10 mouse cellular contexts compared by ENCODE assay signal in genomic region chrX:99853834-99854233, GRCm38 (mm10). TPM values are rescaled to one million over a fixed set of nuclear protein-coding genes. Genes with fewer than 3 reads are reported as not detected.
DNase-seq lines count a peak whose midpoint lies in the region; ATAC-seq and TF ChIP-seq lines count a peak whose summit lies in the region.
"Had no signal": no experiment of that assay in that cellular context is flagged by ENCODE, and none has a peak within 500 bp of the region (broad histone marks: within the 10 kb centered on the region; RNA-seq: fewer than 3 reads in every experiment).

No protein-coding gene starts in this region.

- peak overlapping the region; percentile 54; the same call in 1 of the 2 replicates for H3K4me2 ChIP-seq in lung, embryonic 16.5 days (ENCODE audit: low read depth, low read length)
- peak overlapping the region; percentile 57 for H3K4me2 ChIP-seq in limb, embryonic 13.5 days (replicated peaks)
- H3K4me2 ChIP-seq in stomach, postnatal 0 days (replicated peaks; ENCODE audit: low read depth), result peak overlapping the region; percentile 51; the same call in 1 of the 2 replicates

- ATAC-seq in lung, embryonic 16.5 days (ENCODE audit: low read depth), result no peak
- no peak for ATAC-seq in limb, embryonic 13.5 days (ENCODE audit: low FRiP score, low read depth)
- ATAC-seq in stomach, postnatal 0 days (ENCODE audit: low FRiP score, low TSS enrichment), result no peak
- ATAC-seq: inflammation-experienced regulatory T-cells, adult 6 months had no signal

- peak; percentile 47 to 51 for DNase-seq in cerebellum, postnatal 10 days
- DNase-seq in cerebellum, postnatal 36 days, result no peak
- no peak for DNase-seq in lung, postnatal 25 days (ENCODE audit: low spot score)
- DNase-seq in stomach, postnatal 0 days (ENCODE audit: low spot score), result no peak
- DNase-seq in layer of hippocampus, adult 8-10 months (ENCODE audit: low spot score in 2 of 2), result no peak
- DNase-seq in adrenal gland, postnatal 14 days, result no peak

- no peak for TF ChIP-seq EP300 in stomach, postnatal 0 days (optimal IDR thresholded peaks at IDR 0.05)

- no peaks in the 10 kb centered on the region for H3K27me3 ChIP-seq in lung, embryonic 16.5 days (ENCODE audit: control insufficient read depth, insufficient read depth, low read depth, low read length)
- peaks cover 67% of the 10 kb centered on the region for H3K27me3 ChIP-seq in limb, embryonic 13.5 days
- no peaks in the 10 kb centered on the region for H3K27me3 ChIP-seq in stomach, postnatal 0 days (ENCODE audit: control insufficient read depth, insufficient read depth, low read length)

- no peaks in the 10 kb centered on the region for H3K9me3 ChIP-seq in lung, embryonic 16.5 days (ENCODE audit: control insufficient read depth, low read length)
- no peaks in the 10 kb centered on the region for H3K9me3 ChIP-seq in limb, embryonic 13.5 days
- no peaks in the 10 kb centered on the region for H3K9me3 ChIP-seq in stomach, postnatal 0 days (ENCODE audit: control insufficient read depth, low read length)
- H3K9me3 ChIP-seq: midbrain, embryonic 12.5 days had no signal

- H3K4me3 ChIP-seq in lung, embryonic 16.5 days (ENCODE audit: low read length), result peak overlapping the region; percentile 43
- H3K4me3 ChIP-seq in limb, embryonic 13.5 days, result peak overlapping the region; percentile 37
- no peak overlapping the region for H3K4me3 ChIP-seq in stomach, postnatal 0 days (ENCODE audit: low read depth, low read length)

- 57% methylated on average over 2 of the region's 3 CpGs for WGBS in lung, embryonic 16.5 days
- WGBS in limb, embryonic 13.5 days, result 34% methylated on average over 3 of the region's 3 CpGs
- WGBS in stomach, postnatal 0 days, result 63% methylated on average over 1 of the region's 3 CpGs

- no peaks in the 10 kb centered on the region for H3K4me1 ChIP-seq in lung, embryonic 16.5 days (replicated peaks; ENCODE audit: control insufficient read depth, insufficient read depth, low read length)
- no peaks in the 10 kb centered on the region for H3K4me1 ChIP-seq in limb, embryonic 13.5 days
- no peaks in the 10 kb centered on the region for H3K4me1 ChIP-seq in stomach, postnatal 0 days (replicated peaks; ENCODE audit: control insufficient read depth, insufficient read depth)
- H3K4me1 ChIP-seq: midbrain, embryonic 12.5 days had no signal

- TF ChIP-seq CTCF in stomach, postnatal 0 days (IDR thresholded peaks at IDR 0.05; ENCODE audit: low read depth), result no peak

- H3K36me3 ChIP-seq in lung, embryonic 16.5 days (ENCODE audit: control insufficient read depth, insufficient read depth, low read length), result no peaks in the 10 kb centered on the region
- no peaks in the 10 kb centered on the region for H3K36me3 ChIP-seq in limb, embryonic 13.5 days
- H3K36me3 ChIP-seq in stomach, postnatal 0 days (ENCODE audit: control insufficient read depth, insufficient read depth, low read length), result no peaks in the 10 kb centered on the region
- H3K36me3 ChIP-seq: midbrain, embryonic 12.5 days had no signal

- H3K27ac ChIP-seq in lung, embryonic 16.5 days (ENCODE audit: low read length), result no peak overlapping the region
- no peak overlapping the region for H3K27ac ChIP-seq in limb, embryonic 13.5 days
- H3K27ac ChIP-seq in stomach, postnatal 0 days (replicated peaks), result no peak overlapping the region
- H3K27ac ChIP-seq: midbrain, embryonic 12.5 days had no signal

- H3K9ac ChIP-seq in lung, embryonic 16.5 days (ENCODE audit: low read length), result peak overlapping the region; percentile 67
- peak overlapping the region; percentile 53 for H3K9ac ChIP-seq in limb, embryonic 13.5 days
- no peak overlapping the region for H3K9ac ChIP-seq in stomach, postnatal 0 days (ENCODE audit: low read length)

RNA-seq across cellular contexts. Expression of gene Tmem28, which starts 33.0 kb away (rescaled TPM):
- not detected in 2 replicates for polyA plus RNA-seq in lung, embryonic 16.5 days (2015; fragmentation: Nextera tagmentation; extraction: Ambion mirVana)
- polyA plus RNA-seq in limb, embryonic 13.5 days (2015; fragmentation: Nextera tagmentation; extraction: Ambion mirVana), result 0.23 and 0.32 TPM in 2 replicates
- 0.06 and 0.08 TPM in 2 replicates for polyA plus RNA-seq in stomach, postnatal 0 days (2015; fragmentation: Nextera tagmentation; extraction: Ambion mirVana)
- total RNA-seq in layer of hippocampus, adult 8-10 months (2022), result 10 to 100 TPM; 22.8 to 32.9 (median 27.4) TPM
- 2.3 and 2.6 TPM in 2 replicates for total RNA-seq in adrenal gland, postnatal 14 days (2021)
- polyA plus RNA-seq: inflammation-experienced regulatory T-cells, adult 6 months had no signal

Comparison
In these comparisons a context has a peak if more than half of its experiments do, and no peak if none do; other contexts are left out.
1. DNase-seq: peak in cerebellum, postnatal 10 days (2 of 2); none in cerebellum, postnatal 36 days (0 of 2), lung, postnatal 25 days (single experiment), stomach, postnatal 0 days (single experiment), layer of hippocampus, adult 8-10 months (0 of 2) and adrenal gland, postnatal 14 days (single experiment).
2. Peak in every context shown above with its lines, with median percentiles within 50 percentile points of each other: H3K4me2 ChIP-seq.